Mouse (Mus musculus) embryonic fibroblast, embryonic 13.5 days (primary cell): ENCODE measurements around the gene Pdilt. TPM values are rescaled to one million over a fixed set of nuclear protein-coding genes. Genes with fewer than 3 reads are reported as not detected.

Experiments
- H3K27ac ChIP-seq: 2 replicates; pipeline ENCODE4 v1.5.1; 2012; ENCODE audit warnings: low read length, control low read depth, inconsistent platforms; ENCODE audit not compliant: insufficient read depth
- H3K4me1 ChIP-seq: 2 replicates; pipeline ENCODE4 v1.6.1; 2011; ENCODE audit warnings: low read length; ENCODE audit not compliant: control insufficient read depth, insufficient read depth
- H3K4me3 ChIP-seq: 2 replicates; pipeline ENCODE4 v1.5.1; 2011; ENCODE audit warnings: mild to moderate bottlenecking, control low read depth, low read length; ENCODE audit not compliant: insufficient read depth
- CTCF ChIP-seq: IDR thresholded peaks from 2 replicates; pipeline ENCODE4 v1.5.1; 2011; ENCODE audit warnings: mild to moderate bottlenecking, control low read depth, low read length, moderate library complexity, borderline replicate concordance; ENCODE audit not compliant: insufficient read depth
- POLR2A ChIP-seq: IDR thresholded peaks from 2 replicates; pipeline ENCODE4 v1.6.1; 2011; ENCODE audit warnings: low read depth, mild to moderate bottlenecking, control low read depth, low read length, moderate library complexity
- polyA plus RNA-seq: library from polyadenylated mRNA; stranded (reverse); fragments of >200 nt; gene quantifications from 2 replicates; pipeline ENCODE4 v1.2.4, GENCODE M21; 2011; ENCODE audit warnings: low read depth; ENCODE audit not compliant: missing spikeins, insufficient read length

The Pdilt gene
- polyA plus RNA-seq, 1 experiment, result not detected

DNA sequence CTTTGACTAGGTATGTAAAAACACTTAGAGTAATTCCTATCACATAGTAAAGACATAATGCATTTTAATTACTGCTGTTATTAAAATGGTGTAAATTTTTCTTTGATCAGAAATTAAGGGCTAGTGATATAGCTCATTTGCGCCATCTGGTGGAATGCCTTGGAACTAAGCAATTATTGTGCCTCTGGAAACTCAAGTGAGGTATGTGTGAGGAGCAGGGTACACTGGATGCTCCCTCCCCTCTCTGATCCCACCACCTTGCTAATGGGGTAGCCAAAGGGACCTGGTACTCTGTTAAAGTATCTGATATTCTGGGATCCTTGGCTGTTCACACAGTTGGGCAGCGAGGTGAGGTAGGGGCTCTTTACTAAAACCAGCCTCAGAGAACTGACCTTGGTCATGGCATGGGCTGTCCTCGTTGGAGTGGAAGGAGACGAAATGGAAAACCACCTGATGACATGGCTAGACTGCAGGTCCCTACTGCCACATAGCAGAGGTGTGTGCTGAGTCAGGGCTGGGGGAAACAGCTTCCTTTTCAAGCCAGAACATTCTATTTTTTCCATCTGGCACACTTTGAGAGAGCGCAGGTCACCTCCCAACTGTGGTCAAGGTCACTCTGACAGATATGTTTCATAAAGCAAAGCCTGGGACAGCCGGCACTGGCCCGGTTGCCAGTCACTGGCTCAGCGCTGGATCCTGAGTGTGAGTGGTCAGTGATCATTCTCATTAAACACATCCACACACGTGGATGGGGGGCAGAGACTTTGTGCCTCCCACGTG is 7.6 kb downstream of the Pdilt start:
- TF ChIP-seq CTCF (no peak), POLR2A (no peak)
- Histone ChIP-seq H3K27ac (no peak overlapping the region), H3K4me3 (no peak overlapping the region), H3K4me1 (no peaks in the 10 kb centered on the region)

DNA sequence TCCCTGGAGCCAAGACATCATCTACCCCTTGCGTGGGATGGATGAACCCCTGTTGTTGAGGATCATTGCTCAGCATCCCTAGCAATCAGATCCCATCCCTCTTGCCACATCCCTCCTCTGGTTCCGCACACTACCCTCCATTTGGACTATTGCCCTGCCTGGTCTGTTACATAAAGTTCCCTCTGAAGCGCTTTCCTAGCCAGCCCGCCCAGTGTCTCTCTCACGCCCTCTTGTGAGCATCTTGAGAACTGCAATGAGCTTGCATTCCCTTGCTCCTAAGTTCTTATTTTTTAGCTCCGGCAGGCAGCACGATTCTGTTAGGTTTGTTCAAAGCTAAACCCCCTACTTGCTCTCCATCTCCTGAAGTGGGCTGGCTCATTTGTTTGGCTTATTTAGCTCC is 10.2 kb downstream of the Pdilt start:
- Histone ChIP-seq H3K4me1 (no peaks in the 10 kb centered on the region), H3K27ac (no peak overlapping the region), H3K4me3 (no peak overlapping the region)
- TF ChIP-seq POLR2A (no peak), CTCF (no peak)

DNA sequence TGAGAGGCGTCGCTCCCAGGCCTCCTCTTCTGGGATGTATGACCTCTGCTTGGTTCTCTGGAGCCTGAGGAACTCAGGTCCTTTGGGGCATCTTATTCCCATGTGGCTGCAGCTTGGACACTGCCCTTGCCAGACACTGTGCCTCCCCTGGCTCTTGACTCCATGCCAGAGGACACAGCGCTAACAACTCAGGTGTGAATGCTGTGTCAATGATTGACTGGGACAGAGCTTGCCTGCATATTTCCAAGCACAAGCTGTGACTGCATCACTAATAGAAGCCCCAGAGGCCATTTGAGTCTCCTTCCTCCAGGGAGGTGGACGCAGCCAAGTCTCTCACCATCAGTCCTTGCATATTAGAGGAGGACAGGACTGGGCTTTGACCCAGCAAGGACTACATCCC is 12.1 kb downstream of the Pdilt start:
- no peak overlapping the region for H3K27ac ChIP-seq
- H3K4me1 ChIP-seq, result no peaks in the 10 kb centered on the region
- TF ChIP-seq CTCF, result no peak
- TF ChIP-seq POLR2A, result no peak
- H3K4me3 ChIP-seq, result no peak overlapping the region

DNA sequence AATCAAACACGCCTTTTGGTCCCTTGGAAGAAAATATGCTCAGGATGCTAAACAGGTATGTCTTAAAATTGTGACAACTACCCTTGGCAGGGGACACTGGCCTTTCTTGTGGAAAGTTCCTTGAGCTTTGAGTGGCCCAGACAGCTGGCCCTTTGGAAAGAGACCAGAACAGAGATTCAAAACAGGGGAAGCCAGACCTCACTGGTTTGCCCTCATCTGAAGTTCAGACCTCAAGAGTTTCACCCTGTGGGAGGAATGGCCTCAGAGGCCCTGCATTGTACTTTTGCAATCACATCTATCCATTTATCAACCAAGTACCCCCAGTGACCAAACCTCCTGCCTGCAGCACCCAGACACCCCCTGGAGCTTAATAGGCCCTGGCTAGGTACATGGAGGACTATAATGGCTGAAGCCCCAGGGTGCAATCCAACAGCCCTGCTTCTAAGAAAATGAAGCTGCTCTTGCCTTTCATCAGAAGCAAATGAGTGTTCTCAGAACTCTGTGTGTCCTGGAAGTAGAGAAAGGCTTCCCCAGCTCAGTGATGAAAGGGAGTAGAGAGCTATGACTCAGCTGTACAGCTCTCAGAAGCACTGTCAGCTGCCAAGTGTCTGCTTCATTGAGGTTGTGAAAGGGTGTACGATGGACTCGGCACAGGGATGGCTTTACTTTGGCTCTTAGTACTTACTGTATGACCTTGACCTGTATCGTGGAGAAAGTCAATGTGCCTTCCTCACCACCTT is 33.1 kb downstream of the Pdilt start:
- Histone ChIP-seq H3K4me3 (no peak overlapping the region), H3K27ac (no peak overlapping the region), H3K4me1 (no peaks in the 10 kb centered on the region)
- TF ChIP-seq POLR2A, result no peak
- no peak for TF ChIP-seq CTCF

DNA sequence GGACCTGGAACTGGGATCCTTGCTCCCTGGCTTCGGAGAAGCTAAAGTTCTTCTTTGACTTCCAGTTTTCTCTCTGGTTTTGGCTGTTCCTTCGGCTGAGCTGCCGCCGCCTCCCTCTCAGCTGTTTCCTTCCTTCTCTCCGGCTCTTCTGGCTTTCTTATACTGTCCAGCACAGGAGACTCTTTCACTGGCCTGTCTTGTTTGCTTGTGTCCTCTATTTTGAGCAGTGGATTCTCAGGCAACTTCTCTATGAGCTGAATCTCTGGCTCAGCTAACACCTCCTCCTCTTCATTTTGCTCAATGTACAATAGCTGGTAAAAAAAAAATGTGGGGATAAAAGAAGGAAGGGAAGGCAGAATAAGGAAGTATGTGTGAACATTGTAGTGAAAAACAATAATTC is 36.6 kb downstream of the Pdilt start:
- no peak for TF ChIP-seq CTCF
- TF ChIP-seq POLR2A, result no peak
- no peaks in the 10 kb centered on the region for H3K4me1 ChIP-seq
- H3K27ac ChIP-seq, result no peak overlapping the region
- H3K4me3 ChIP-seq, result no peak overlapping the region

DNA sequence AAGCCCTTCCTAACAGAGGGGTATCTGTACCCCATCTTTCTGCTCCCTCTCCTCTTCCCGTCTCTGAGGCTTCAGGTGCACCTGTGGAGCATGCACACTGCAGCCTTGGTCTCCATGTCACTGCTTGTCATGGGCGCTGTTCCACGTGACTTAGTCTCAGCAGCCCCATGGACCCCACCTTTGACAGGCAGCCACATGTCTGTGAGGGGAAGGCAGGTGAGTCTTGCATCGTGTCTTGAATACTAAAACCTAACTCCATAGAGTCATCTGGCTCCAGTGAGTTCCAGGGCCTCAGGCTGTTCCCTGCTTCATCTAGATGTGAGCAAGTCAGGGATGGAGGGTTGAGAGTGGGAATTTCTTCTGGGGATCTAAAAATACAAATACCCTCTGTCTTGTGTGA is 39.1 kb downstream of the Pdilt start:
- Histone ChIP-seq H3K4me1 (no peaks in the 10 kb centered on the region), H3K4me3 (no peak overlapping the region), H3K27ac (no peak overlapping the region)
- TF ChIP-seq CTCF, result no peak
- no peak for TF ChIP-seq POLR2A

DNA sequence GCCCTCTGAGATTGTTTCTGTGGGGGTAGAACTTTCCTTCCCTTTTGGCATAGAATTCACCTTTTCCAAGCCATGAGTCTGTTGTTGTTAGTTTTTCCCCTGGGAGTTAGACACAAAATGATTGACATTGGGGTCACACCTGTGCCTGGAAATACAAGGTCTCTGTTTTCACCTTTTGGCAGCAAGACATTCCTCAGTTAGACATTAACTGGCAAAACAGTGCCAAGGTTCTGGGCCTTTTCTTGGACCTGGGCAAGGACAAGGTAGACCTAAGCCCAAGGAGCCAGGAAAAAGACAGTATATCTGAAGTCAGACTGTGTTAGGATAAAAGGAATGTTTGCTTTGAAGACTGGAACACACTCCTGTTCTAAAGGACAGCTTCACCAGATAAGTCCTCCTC is 44.0 kb downstream of the Pdilt start, which contains the start of gene Umod:
Gene Umod (minus strand): TSS at position 27 of the 400 bp plus-strand sequence.
- TF ChIP-seq POLR2A, result no peak
- no peak for TF ChIP-seq CTCF
- Histone ChIP-seq H3K4me3 (no peak within 1 kb of the TSS), H3K27ac (no peak within 1 kb of the TSS), H3K4me1 (no peaks in the 10 kb centered on the region)

DNA sequence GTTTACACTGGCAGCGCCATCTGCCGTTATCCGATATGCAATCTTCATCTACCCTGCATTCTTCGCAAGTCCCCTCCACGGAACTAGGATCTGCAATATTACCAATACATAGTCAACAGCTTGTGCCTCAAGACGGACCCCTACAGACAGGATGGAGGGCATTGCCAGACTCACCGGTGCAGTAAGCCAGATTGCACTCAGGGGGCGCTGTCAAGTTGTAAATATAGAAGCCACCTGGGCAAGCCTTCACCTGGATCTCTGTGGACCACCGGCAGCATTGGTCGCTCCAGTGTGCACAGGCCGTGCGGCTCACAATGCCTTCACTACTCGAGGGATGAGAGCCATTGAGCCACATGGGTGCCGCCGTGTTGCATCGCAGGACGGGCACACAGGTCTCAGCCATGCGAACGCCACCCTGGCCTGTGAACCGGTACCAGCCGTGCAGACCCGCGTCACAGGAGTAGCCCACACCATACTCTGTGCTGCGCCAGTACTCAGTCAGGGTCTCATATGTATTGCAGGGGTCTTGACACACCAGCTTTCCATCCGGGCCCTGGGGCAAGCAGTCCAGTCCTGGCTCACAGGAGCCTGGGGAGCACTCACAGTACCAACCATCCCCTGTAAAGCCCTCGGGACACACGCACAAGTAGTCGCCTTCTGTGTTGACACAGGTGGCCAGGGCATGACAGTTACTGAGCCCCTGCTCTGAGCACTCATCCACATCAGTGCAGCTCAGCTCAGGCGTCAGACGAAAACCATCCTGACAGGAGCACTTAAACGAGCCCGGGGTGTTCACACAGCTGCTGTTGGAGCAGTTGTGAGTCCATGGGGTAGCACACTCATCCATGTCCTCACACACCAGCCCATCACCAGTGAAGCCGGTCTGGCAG is 46.5 kb downstream of the Pdilt start:
- Histone ChIP-seq H3K4me1 (no peaks in the 10 kb centered on the region), H3K4me3 (no peak overlapping the region), H3K27ac (no peak overlapping the region)
- TF ChIP-seq CTCF, result no peak
- no peak for TF ChIP-seq POLR2A

DNA sequence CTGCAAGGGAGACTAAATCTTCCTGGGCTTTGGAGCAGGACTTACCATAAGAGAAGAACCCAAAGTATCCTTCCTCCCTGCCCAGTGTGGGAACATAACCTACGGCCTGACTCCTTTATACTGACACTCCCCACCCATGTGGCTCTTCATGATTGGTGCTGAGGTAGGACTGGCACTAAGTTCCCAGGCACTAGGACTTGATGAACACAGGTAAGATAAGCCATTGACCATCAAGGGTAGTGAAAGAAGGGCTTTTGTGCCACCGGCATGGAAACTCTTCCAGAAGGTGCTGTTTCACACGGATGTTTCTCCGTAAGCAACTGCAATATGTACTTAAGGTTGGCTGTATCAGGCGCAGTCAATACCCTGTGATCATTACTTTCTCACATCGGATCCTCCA is 64.1 kb downstream of the Pdilt start, which contains the start of gene Gp2:
Gene Gp2 (minus strand): TSS at position 101 of the 400 bp plus-strand sequence.
- TF ChIP-seq POLR2A, result no peak
- no peak for TF ChIP-seq CTCF
- Histone ChIP-seq H3K4me3 (no peak within 1 kb of the TSS), H3K27ac (no peak within 1 kb of the TSS)

More for the DNA sequence above, 64.1 kb downstream of the Pdilt start, which contains the start of gene Gp2:
- H3K4me1 ChIP-seq, result no peaks in the 10 kb centered on the region
